Mouse (Mus musculus): ENCODE results near the gene Alg2. TPM values are rescaled to one million over a fixed set of nuclear protein-coding genes. Genes with fewer than 3 reads are reported as not detected.

Gene Alg2
- total RNA-seq, 2 experiments from 2014 or later: 101 to 104 TPM

- no peak for DNase-seq (ENCODE audit: low spot score in 2 of 2)
Measured at GRCm38 (mm10) chr4:47417871-47418270, 56.3 kb downstream of the Alg2 start.

Other genes starting within 250 kb of the Alg2 start
- 10 to 100 TPM; 38.0 to 44.0 TPM for gene Tgfbr1, start 121.1 kb downstream of the Alg2 start, total RNA-seq (2021)
- 100 to 1,000 TPM; 185 to 190 TPM for gene Sec61b, start 325 bp upstream of the Alg2 start, total RNA-seq (2021)